Mouse (Mus musculus) hindbrain, embryonic 16.5 days (tissue): ENCODE results near the gene Mphosph9. TPM values are rescaled to one million over a fixed set of nuclear protein-coding genes. Genes with fewer than 3 reads are reported as not detected.

Experiments
- ATAC-seq: fragments of 200-750 bp; cut with Nextera tagmentation; 2 replicates; pipeline ENCODE4 v1.8.0; 2017; ENCODE audit warnings: moderate TSS enrichment, moderate library complexity
- H3K27ac ChIP-seq: fragments of 300-500 bp; sonication (generic); 2 replicates; pipeline ENCODE4 v1.5.1; 2014; ENCODE audit warnings: low read depth, mild to moderate bottlenecking, control low read depth, low read length, moderate library complexity
- H3K27me3 ChIP-seq: fragments of 300-500 bp; sonication (generic); replicated peaks from 2 replicates; pipeline ENCODE4 v1.6.1; 2014; ENCODE audit warnings: low read length; ENCODE audit not compliant: control insufficient read depth, insufficient read depth
- H3K36me3 ChIP-seq: fragments of 300-500 bp; sonication (generic); 2 replicates; pipeline ENCODE4 v1.6.1; 2014; ENCODE audit warnings: mild to moderate bottlenecking, low read length, moderate library complexity, mixed read lengths; ENCODE audit not compliant: control insufficient read depth, insufficient read depth
- H3K4me1 ChIP-seq: fragments of 300-500 bp; sonication (generic); 2 replicates; pipeline ENCODE4 v1.6.1; 2014; ENCODE audit warnings: low read depth, low read length; ENCODE audit not compliant: control insufficient read depth, insufficient read depth
- H3K4me2 ChIP-seq: fragments of 300-500 bp; sonication (generic); 2 replicates; pipeline ENCODE4 v1.6.1; 2014; ENCODE audit warnings: mild to moderate bottlenecking, low read length, control low read depth, moderate library complexity
- H3K4me3 ChIP-seq: fragments of 300-500 bp; sonication (generic); 2 replicates; pipeline ENCODE4 v1.5.1; 2014; ENCODE audit warnings: mild to moderate bottlenecking, low read length, control low read depth, moderate library complexity
- H3K9ac ChIP-seq: fragments of 300-500 bp; sonication (generic); 2 replicates; pipeline ENCODE4 v1.6.1; 2014; ENCODE audit warnings: low read depth, mild to moderate bottlenecking, control low read depth, low read length, moderate library complexity
- H3K9me3 ChIP-seq: fragments of 300-500 bp; sonication (generic); 2 replicates; pipeline ENCODE4 v1.6.1; 2014; ENCODE audit warnings: mild to moderate bottlenecking, low read length, moderate library complexity; ENCODE audit not compliant: control insufficient read depth
- WGBS: fragments of 180-500 bp; shearing (Covaris S2); extraction: QIAGEN DNeasy Blood & Tissue Kit; methylation state at CpG from one replicate; pipeline ENCODE4 v1.1.7; 2014; 5-methylcytosine and 5-hydroxymethylcytosine counted together
- polyA plus RNA-seq: library from polyadenylated mRNA; unstranded; fragments of >200 nt; fragmentation: Nextera tagmentation; extraction: Ambion mirVana; gene quantifications from 2 replicates; pipeline ENCODE4 v1.2.1, GENCODE M21; 2015

Gene Mphosph9
- polyA plus RNA-seq, 1 experiment from 2014 or later: 9.9 TPM

DNA sequence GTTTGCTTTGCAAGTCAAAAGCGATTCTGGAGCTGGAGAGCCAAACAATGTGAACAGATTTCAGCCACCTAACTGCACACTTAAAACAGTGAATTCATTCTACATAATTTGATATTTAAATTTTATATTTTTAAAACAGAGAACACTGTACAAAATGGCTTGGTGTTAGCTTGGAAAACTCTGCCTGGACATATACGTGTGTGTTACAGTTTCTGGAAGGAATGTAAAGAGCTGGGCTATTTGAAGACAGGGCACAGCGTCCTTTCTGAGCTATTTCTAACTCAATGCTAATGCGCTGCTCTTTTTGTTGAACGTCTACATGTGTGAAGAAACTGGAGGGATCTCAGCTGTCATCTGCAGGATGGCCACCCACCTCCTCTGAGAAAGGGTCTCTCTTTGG lies 33.8 kb downstream of the Mphosph9 start:
- H3K36me3 ChIP-seq: peaks cover 54% of the 10 kb centered on the region
- H3K9me3 ChIP-seq: no peaks in the 10 kb centered on the region
- no peak overlapping the region for H3K27ac ChIP-seq
- no peak for ATAC-seq
- H3K27me3 ChIP-seq: no peaks in the 10 kb centered on the region
- H3K4me2 ChIP-seq: no peak overlapping the region
- H3K4me3 ChIP-seq: no peak overlapping the region
- 95% methylated on average over 5 of the region's 5 CpGs for WGBS
- H3K9ac ChIP-seq: no peak overlapping the region
- no peaks in the 10 kb centered on the region for H3K4me1 ChIP-seq

DNA sequence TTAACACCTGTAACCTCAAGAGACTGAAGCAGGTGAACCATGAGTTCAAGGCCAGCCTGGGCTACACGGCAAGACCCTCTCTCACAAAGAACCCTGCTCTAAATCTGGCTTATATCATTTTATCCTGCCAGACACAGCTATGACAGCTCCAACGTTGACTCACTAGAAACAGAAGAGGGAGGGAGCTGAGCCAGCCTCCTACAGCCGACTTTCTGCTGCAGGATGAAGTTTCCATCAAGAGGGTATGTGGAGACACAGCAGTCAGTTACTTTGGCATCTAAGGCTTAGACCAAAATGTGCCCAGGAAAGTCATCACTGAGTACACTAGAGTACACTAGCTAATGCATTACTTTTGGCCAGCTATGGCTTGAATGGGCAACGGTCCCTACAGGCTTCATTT lies 37.6 kb downstream of the Mphosph9 start:
- Histone ChIP-seq H3K4me1 (no peaks in the 10 kb centered on the region), H3K9ac (no peak overlapping the region), H3K4me2 (no peak overlapping the region), H3K9me3 (peaks cover 4% of the 10 kb centered on the region), H3K4me3 (no peak overlapping the region), H3K27me3 (no peaks in the 10 kb centered on the region), H3K36me3 (peaks cover 48% of the 10 kb centered on the region), H3K27ac (no peak overlapping the region)
- ATAC-seq: no peak
- 91% methylated on average over 4 of the region's 4 CpGs for WGBS

DNA sequence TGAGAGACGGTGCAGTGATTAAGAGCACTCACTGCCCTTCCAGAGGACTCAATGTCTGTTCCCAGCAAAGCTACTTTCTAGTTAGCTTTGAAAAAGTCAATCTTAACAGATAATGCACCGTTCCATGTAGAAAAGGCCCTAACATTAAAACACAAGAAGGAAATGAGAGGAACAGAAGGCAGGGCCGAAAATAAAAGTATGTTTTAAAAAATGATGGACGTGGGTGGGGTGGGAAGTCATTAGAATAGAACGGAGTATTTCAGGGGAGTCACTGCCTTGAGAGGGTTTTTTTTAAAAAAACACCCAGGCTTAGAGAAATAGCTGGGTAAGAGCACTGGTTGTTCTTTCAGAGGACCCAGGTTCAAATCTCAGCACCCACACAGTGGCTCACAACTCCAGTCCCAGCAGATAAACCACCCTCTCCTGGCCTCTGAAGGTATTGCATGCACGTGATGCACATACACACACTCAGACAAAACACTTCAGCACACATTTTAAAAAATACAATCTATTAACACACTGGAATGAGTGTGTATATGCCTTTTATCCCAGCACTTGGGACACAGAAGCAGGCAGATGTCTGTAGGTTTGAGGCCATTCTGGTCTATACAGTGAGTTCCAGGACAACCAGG lies 40.0 kb downstream of the Mphosph9 start:
- H3K4me1 ChIP-seq: no peaks in the 10 kb centered on the region
- 98% methylated on average over 6 of the region's 6 CpGs for WGBS
- peaks cover 45% of the 10 kb centered on the region for H3K36me3 ChIP-seq
- no peak for ATAC-seq
- H3K4me3 ChIP-seq: no peak overlapping the region
- no peak overlapping the region for H3K27ac ChIP-seq
- no peak overlapping the region for H3K9ac ChIP-seq
- no peaks in the 10 kb centered on the region for H3K27me3 ChIP-seq
- H3K4me2 ChIP-seq: no peak overlapping the region
- H3K9me3 ChIP-seq: peaks cover 4% of the 10 kb centered on the region

DNA sequence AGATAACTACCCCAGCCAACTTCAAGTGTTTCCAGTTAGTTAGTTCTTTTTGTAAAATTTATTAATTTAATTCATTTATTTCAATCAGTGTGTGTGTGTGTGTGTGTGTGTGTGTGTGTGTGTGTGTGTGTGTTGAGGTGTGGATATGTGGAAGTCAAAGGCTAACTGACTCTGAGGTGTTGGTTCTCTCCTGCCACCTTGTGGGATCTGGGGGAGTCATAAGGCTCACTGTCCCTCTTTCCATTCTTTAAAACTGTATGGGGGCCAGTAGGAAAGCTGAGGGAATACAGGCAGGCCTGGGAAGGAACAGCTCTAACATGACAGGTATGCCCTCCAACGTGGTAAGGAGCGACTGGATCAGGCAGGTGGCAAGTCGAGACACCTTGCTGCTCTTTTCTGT lies 43.4 kb downstream of the Mphosph9 start:
- H3K9me3 ChIP-seq: peaks cover 4% of the 10 kb centered on the region
- 73% methylated on average over 3 of the region's 3 CpGs for WGBS
- no peaks in the 10 kb centered on the region for H3K27me3 ChIP-seq
- no peak overlapping the region for H3K4me2 ChIP-seq
- H3K9ac ChIP-seq: no peak overlapping the region
- no peak overlapping the region for H3K27ac ChIP-seq
- H3K4me1 ChIP-seq: no peaks in the 10 kb centered on the region
- no peak overlapping the region for H3K4me3 ChIP-seq
- peaks cover 34% of the 10 kb centered on the region for H3K36me3 ChIP-seq
- ATAC-seq: no peak

DNA sequence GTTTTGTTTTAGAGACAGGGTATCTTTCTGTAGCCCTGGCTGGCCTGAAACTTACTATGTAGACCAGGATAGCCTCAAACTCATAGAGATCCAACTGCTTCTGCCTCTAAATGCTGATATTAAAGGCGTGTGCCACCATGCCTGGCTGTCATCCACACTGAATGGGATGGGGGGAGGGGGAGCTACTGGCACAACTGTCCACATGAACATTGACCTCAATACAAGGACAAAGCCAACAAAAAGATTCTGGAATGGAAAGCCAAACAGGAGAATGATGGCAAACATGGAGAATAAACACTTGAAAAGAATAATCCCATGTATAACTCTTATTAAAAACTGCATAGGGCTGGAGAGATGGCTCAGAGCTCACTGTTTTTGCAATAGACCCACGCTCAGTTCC lies 44.9 kb downstream of the Mphosph9 start:
- ATAC-seq: no peak
- peaks cover 2% of the 10 kb centered on the region for H3K9me3 ChIP-seq
- H3K4me2 ChIP-seq: no peak overlapping the region
- H3K27me3 ChIP-seq: no peaks in the 10 kb centered on the region
- H3K36me3 ChIP-seq: peaks cover 28% of the 10 kb centered on the region
- 95% methylated on average over 2 of the region's 2 CpGs for WGBS
- no peak overlapping the region for H3K9ac ChIP-seq
- no peak overlapping the region for H3K4me3 ChIP-seq
- H3K27ac ChIP-seq: no peak overlapping the region
- H3K4me1 ChIP-seq: no peaks in the 10 kb centered on the region

DNA sequence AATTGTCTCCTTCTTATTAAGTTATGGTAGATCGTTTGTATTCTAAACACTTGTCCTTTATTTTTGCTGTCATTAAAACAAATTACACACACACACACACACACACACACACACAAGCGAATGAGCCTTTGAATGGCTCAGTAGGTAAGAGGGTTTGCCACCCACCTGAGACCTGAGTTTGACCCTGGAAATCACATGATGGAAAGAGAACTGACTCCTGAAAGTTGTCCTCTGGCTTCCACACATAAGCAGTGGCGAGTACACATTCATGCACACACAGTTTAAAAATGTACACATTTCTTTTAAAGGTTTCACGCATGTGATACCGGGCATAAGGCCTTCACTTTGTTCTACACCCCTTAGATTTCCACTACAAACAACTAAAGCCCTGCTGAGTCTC lies 57.5 kb downstream of the Mphosph9 start:
- no peak for ATAC-seq
- peaks cover 5% of the 10 kb centered on the region; the same call in 1 of the 2 replicates for H3K36me3 ChIP-seq
- no peaks in the 10 kb centered on the region for H3K9me3 ChIP-seq
- no peak overlapping the region for H3K9ac ChIP-seq
- H3K4me1 ChIP-seq: no peaks in the 10 kb centered on the region
- H3K27me3 ChIP-seq: no peaks in the 10 kb centered on the region
- 76% methylated on average over 5 of the region's 5 CpGs for WGBS
- H3K4me3 ChIP-seq: no peak overlapping the region
- no peak overlapping the region for H3K4me2 ChIP-seq
- H3K27ac ChIP-seq: no peak overlapping the region

DNA sequence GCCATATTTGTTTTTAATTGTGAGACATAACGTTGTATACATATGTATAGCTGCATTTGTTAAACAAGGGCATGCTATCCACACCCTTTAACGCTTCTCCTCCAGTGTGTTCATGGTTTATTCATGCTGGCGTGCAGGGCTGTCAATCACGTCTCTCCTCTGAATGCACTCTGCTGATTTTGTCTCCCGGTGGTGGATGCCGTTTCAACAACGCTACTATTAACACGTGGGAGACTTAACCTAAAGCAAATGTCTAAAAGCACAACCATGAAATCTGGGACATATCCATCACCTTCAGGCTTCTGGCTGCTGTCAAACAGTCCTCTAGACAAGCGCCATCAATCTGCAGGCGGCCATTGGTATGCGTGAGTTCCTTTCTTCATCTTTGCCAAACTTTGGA lies 58.1 kb downstream of the Mphosph9 start:
- no peak overlapping the region for H3K4me3 ChIP-seq
- H3K9ac ChIP-seq: no peak overlapping the region
- H3K4me2 ChIP-seq: no peak overlapping the region
- no peaks in the 10 kb centered on the region for H3K4me1 ChIP-seq
- ATAC-seq: no peak
- 18% methylated on average over 11 of the region's 11 CpGs for WGBS
- no peak overlapping the region for H3K27ac ChIP-seq
- no peaks in the 10 kb centered on the region for H3K27me3 ChIP-seq
- H3K36me3 ChIP-seq: peaks cover 5% of the 10 kb centered on the region; the same call in 1 of the 2 replicates
- H3K9me3 ChIP-seq: no peaks in the 10 kb centered on the region

DNA sequence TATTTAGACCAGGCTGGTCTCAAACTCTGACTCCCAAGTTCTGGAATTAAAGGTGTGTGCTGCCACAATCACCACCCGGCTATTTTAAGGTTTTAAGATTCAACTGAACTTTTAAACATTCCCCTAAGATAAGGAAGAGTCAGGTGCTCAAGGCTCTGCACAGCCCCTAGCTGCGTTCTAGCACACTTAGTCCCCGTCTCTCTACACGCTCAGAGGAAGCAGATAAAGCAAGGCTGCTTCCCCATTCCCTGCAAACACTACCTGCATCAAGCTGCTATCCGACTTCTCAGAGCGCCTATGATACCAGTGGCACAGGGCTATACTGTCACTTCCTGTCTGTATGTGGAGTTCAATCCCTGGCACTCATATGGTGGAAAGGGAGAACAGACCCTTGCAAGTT lies 60.1 kb downstream of the Mphosph9 start:
- no peak overlapping the region for H3K4me3 ChIP-seq
- no peaks in the 10 kb centered on the region for H3K4me1 ChIP-seq
- no peak overlapping the region for H3K27ac ChIP-seq
- 96% methylated on average over 6 of the region's 6 CpGs for WGBS
- H3K9ac ChIP-seq: no peak overlapping the region
- ATAC-seq: no peak
- H3K4me2 ChIP-seq: no peak overlapping the region
- H3K9me3 ChIP-seq: no peaks in the 10 kb centered on the region
- H3K27me3 ChIP-seq: no peaks in the 10 kb centered on the region
- peaks cover 10% of the 10 kb centered on the region for H3K36me3 ChIP-seq

DNA sequence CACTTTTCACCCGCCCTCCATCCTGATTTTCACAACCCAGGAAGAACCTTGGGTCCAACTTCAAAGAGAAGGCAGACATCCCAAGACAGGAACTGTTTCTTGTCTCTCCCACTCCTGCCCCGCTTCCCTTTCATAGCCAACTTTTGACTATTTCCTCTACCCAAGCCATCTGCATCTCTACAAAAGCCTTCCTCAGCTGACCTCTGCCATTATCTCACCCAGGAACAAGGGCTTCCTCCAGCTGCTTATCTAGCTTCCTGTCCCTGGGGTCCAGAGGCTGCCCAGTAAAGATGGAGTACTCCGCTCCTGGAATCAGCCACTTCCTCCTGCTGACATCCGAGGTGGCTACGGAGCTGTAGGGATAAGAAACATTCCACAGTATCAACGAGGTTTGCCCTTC lies 61.0 kb downstream of the Mphosph9 start:
- Histone ChIP-seq H3K9ac (no peak overlapping the region), H3K36me3 (peaks cover 14% of the 10 kb centered on the region), H3K4me3 (no peak overlapping the region), H3K4me1 (no peaks in the 10 kb centered on the region), H3K27me3 (no peaks in the 10 kb centered on the region), H3K4me2 (no peak overlapping the region), H3K27ac (no peak overlapping the region), H3K9me3 (no peaks in the 10 kb centered on the region)
- no peak for ATAC-seq
- 88% methylated on average over 6 of the region's 6 CpGs for WGBS

DNA sequence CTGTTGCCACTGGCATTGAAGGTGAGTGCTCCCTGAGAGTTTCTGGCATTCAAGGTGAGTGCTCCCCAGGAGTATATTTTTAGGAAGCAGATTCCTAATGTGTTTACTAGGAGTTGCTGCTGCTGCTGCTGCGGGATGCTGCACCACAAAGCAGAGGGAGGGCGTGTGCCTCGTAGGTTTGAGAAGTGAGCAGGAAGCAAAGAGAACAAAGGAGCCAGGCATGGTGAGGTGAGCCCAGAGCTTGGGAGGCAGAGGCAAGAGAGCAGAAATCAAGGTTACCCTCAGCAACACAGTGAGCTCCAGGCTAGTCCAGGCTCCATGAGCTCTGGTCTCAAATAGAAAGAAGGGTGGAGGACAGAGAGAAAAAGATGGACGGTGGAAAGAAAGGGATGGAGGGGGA lies 64.5 kb downstream of the Mphosph9 start:
- 79% methylated on average over 4 of the region's 4 CpGs for WGBS
- Histone ChIP-seq H3K9ac (no peak overlapping the region), H3K9me3 (no peaks in the 10 kb centered on the region), H3K36me3 (peaks cover 23% of the 10 kb centered on the region), H3K4me3 (no peak overlapping the region), H3K4me1 (no peaks in the 10 kb centered on the region), H3K27ac (no peak overlapping the region), H3K27me3 (no peaks in the 10 kb centered on the region), H3K4me2 (no peak overlapping the region)
- ATAC-seq: no peak
